Mouse (Mus musculus): Measurements from ENCODE around the gene Otop1. TPM values are rescaled to one million over a fixed set of nuclear protein-coding genes. Genes with fewer than 3 reads are reported as not detected.

The Otop1 gene
- polyA plus RNA-seq, 1 experiment from 2014 or later, result not detected

DNA sequence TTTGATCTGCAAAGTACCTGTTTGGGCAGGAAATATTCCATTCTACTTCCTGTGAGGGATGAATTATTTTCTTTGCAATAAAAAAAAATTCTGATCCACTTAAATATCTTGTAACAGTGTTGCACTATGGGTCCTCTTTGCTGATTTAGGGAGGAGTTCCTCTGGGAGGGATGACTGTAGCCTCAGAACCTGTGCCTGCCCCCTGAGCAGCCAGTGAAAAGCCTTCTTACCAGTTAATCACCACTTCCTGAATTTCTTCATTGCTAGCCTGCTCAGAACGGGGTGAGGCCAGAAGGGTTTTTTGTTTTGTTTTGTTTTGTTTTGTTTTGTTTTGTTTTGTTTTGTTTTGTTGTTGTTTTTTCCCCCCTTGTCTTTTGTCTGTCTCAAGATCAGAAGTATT lies 4.3 kb downstream of the Otop1 start:
- no peak for TF ChIP-seq EP300 (IDR thresholded peaks at IDR 0.05)
- TF ChIP-seq CTCF (IDR thresholded peaks at IDR 0.05), result no peak
- WGBS, result 32% methylated on average over 1 of the region's 1 CpGs

DNA sequence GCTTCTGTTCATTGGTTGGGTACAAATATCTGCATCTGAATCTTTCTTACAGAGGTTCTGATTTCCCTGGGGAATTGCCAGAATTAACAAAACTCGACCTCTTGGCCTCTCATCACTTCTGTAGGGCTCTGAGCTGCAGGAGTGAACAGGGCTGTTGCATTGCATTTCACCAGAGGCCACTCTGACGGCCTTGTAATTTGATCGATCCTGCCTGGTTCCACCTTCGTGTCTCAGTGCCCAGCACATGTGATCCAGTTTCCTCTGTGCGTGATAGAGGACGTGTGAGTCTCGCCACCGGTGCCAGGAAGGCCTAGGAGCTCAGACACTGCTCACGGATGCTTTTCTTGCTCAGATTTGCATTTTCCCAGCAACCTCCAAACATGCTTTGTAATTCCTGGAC lies 10.0 kb downstream of the Otop1 start:
- Histone ChIP-seq H3K36me3 (ENCODE audit: insufficient read depth, low read length) (no peaks in the 10 kb centered on the region), H3K4me3 (ENCODE audit: low read depth, low read length) (no peak overlapping the region), H3K4me2 (replicated peaks; ENCODE audit: low read depth, low read length) (no peak overlapping the region), H3K9me3 (ENCODE audit: low read length) (no peaks in the 10 kb centered on the region), H3K27me3 (replicated peaks; ENCODE audit: insufficient read depth, low read length) (no peaks in the 10 kb centered on the region), H3K4me1 (ENCODE audit: insufficient read depth, low read depth, low read length) (no peaks in the 10 kb centered on the region), H3K9ac (replicated peaks; ENCODE audit: low read depth) (no peak overlapping the region), H3K27ac (ENCODE audit: low read length) (no peak overlapping the region)
- no peak for ATAC-seq
- no peak for TF ChIP-seq CTCF (IDR thresholded peaks at IDR 0.05)
- no peak for TF ChIP-seq EP300 (IDR thresholded peaks at IDR 0.05)
- no peak for DNase-seq (ENCODE audit: low spot score)
- 50% methylated on average over 9 of the region's 9 CpGs for WGBS

More for the DNA sequence above, 4.3 kb downstream of the Otop1 start:
- DNase-seq (ENCODE audit: low spot score), result no peak
- ATAC-seq, result no peak
- Histone ChIP-seq H3K9ac (replicated peaks; ENCODE audit: low read depth) (no peak overlapping the region), H3K27me3 (replicated peaks; ENCODE audit: insufficient read depth, low read length) (peaks cover 20% of the 10 kb centered on the region), H3K9me3 (ENCODE audit: low read length) (no peaks in the 10 kb centered on the region), H3K4me2 (replicated peaks; ENCODE audit: low read depth, low read length) (no peak overlapping the region), H3K4me1 (ENCODE audit: insufficient read depth, low read depth, low read length) (no peaks in the 10 kb centered on the region), H3K27ac (ENCODE audit: low read length) (no peak overlapping the region), H3K36me3 (ENCODE audit: insufficient read depth, low read length) (no peaks in the 10 kb centered on the region), H3K4me3 (ENCODE audit: low read depth, low read length) (no peak overlapping the region)

DNA sequence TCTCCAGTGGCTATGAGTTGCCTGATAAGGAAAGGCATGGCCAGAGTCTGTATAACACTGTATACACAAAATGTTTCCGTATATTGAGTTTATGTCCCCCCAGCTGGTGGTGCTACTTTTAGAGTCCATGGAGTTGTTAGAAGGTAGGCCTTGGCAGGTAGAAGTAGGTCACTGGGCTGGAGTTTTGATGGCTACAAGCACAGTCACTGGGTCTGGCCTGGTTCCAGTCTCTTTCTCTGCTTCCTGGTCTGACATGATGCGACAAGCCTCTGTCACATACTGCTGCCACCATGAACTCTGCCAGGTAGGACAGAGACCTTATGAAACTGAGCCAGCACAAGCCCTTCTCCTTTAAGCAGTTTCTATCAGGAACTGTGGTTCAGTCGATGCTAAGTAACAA lies 12.7 kb downstream of the Otop1 start:
- Histone ChIP-seq H3K9ac (replicated peaks; ENCODE audit: low read depth) (no peak overlapping the region), H3K27me3 (replicated peaks; ENCODE audit: insufficient read depth, low read length) (no peaks in the 10 kb centered on the region), H3K4me1 (ENCODE audit: insufficient read depth, low read depth, low read length) (no peaks in the 10 kb centered on the region), H3K9me3 (ENCODE audit: low read length) (no peaks in the 10 kb centered on the region), H3K4me3 (ENCODE audit: low read depth, low read length) (no peak overlapping the region), H3K27ac (ENCODE audit: low read length) (no peak overlapping the region), H3K4me2 (replicated peaks; ENCODE audit: low read depth, low read length) (no peak overlapping the region), H3K36me3 (ENCODE audit: insufficient read depth, low read length) (no peaks in the 10 kb centered on the region)
- no peak for TF ChIP-seq EP300 (IDR thresholded peaks at IDR 0.05)
- TF ChIP-seq CTCF (IDR thresholded peaks at IDR 0.05), result no peak
- DNase-seq (ENCODE audit: low spot score) (no peak), ATAC-seq (no peak)
- WGBS, result 82% methylated on average over 3 of the region's 3 CpGs

DNA sequence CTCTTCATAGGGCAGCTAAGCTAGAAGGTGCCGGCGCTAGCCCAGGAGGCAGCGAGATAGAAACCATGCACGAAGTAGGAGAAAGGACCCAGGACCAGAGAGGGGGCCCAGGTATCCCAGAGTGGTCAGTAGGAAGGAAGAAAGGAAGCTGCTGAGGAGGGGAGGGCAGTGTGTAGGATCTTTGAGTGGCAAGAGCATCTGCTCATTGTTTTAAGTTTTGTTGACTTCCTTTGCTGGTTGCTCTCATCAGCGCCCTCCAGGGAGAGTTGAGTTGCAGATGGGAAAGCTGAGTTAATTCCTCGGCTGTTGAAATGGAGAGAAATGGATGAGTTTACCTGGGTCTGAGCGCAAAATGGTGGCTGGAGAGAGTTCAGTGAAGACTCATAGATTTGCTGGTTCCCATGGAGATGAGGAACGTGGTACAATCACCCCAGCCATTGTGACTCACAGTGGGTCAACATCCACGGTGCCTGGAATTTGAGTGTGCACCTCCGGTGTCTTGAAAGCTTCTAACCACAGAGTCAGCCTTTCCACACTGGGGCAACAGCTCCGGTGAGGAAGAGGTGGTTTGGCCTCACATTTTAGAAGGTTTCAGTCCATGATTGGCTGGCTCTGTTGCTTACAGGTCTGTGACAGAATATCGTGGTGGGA lies 26.1 kb downstream of the Otop1 start:
- H3K4me3 ChIP-seq (ENCODE audit: low read depth, low read length), result no peak overlapping the region
- DNase-seq (ENCODE audit: low spot score), result no peak
- H3K9ac ChIP-seq (replicated peaks; ENCODE audit: low read depth), result no peak overlapping the region
- no peak overlapping the region for H3K4me2 ChIP-seq (replicated peaks; ENCODE audit: low read depth, low read length)
- no peaks in the 10 kb centered on the region for H3K9me3 ChIP-seq (ENCODE audit: low read length)
- H3K4me1 ChIP-seq (ENCODE audit: insufficient read depth, low read depth, low read length), result no peaks in the 10 kb centered on the region
- no peak overlapping the region for H3K27ac ChIP-seq (ENCODE audit: low read length)
- ATAC-seq, result no peak
- H3K36me3 ChIP-seq (ENCODE audit: insufficient read depth, low read length), result no peaks in the 10 kb centered on the region
- H3K27me3 ChIP-seq (replicated peaks; ENCODE audit: insufficient read depth, low read length), result no peaks in the 10 kb centered on the region
- WGBS, result 86% methylated on average over 12 of the region's 12 CpGs
- TF ChIP-seq CTCF (IDR thresholded peaks at IDR 0.05) (no peak), EP300 (IDR thresholded peaks at IDR 0.05) (no peak)

DNA sequence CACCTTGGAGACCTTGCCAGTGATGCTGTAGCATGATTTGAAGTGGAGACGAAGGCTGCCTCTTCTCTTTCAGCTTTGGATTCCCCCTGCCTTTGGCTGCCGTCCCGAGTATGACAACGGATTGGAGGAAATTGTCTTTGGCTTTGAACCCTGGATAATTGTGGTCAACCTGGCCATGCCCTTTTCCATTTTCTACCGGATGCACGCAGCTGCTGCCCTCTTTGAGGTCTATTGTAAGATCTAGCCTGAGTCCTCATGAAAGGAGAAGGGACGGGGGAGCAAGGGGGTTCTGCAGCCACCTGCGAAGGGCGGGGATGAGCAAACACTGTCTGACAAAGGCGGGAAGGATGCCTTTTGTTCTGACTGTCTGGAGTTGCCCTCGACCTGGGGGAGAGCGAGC lies 26.9 kb downstream of the Otop1 start:
- H3K36me3 ChIP-seq (ENCODE audit: insufficient read depth, low read length), result no peaks in the 10 kb centered on the region
- 43% methylated on average over 12 of the region's 12 CpGs for WGBS
- ATAC-seq, result no peak

DNA sequence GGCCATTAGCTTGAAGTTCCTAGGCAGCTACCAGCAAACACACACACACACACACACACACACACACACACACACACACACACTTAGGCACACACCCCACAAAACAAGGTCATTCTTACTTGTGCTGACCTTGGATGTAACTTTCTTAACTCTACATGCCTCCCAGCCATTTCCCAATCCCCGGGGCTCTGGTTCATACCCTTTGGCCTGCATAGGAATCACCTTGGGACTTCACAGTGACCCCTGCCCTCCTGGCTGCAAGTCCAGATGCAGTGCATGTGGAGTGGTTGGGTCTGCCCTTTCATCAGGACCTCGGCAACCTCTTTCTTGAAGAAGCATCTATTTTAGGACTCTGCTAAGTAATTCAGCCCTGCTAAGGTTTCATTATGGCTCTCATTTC lies 29.5 kb downstream of the Otop1 start:
- Histone ChIP-seq H3K4me1 (ENCODE audit: insufficient read depth, low read depth, low read length) (no peaks in the 10 kb centered on the region), H3K4me3 (ENCODE audit: low read depth, low read length) (no peak overlapping the region), H3K27me3 (replicated peaks; ENCODE audit: insufficient read depth, low read length) (no peaks in the 10 kb centered on the region), H3K9ac (replicated peaks; ENCODE audit: low read depth) (no peak overlapping the region), H3K9me3 (ENCODE audit: low read length) (no peaks in the 10 kb centered on the region), H3K27ac (ENCODE audit: low read length) (no peak overlapping the region), H3K4me2 (replicated peaks; ENCODE audit: low read depth, low read length) (no peak overlapping the region), H3K36me3 (ENCODE audit: insufficient read depth, low read length) (no peaks in the 10 kb centered on the region)
- 62% methylated on average over 2 of the region's 2 CpGs for WGBS
- no peak for TF ChIP-seq EP300 (IDR thresholded peaks at IDR 0.05)
- no peak for TF ChIP-seq CTCF (IDR thresholded peaks at IDR 0.05)
- ATAC-seq (no peak), DNase-seq (ENCODE audit: low spot score) (no peak)

More for the DNA sequence above, 26.9 kb downstream of the Otop1 start:
- Histone ChIP-seq H3K4me3 (ENCODE audit: low read depth, low read length) (no peak overlapping the region), H3K4me2 (replicated peaks; ENCODE audit: low read depth, low read length) (no peak overlapping the region), H3K9ac (replicated peaks; ENCODE audit: low read depth) (no peak overlapping the region), H3K4me1 (ENCODE audit: insufficient read depth, low read depth, low read length) (no peaks in the 10 kb centered on the region), H3K27me3 (replicated peaks; ENCODE audit: insufficient read depth, low read length) (no peaks in the 10 kb centered on the region), H3K27ac (ENCODE audit: low read length) (no peak overlapping the region), H3K9me3 (ENCODE audit: low read length) (no peaks in the 10 kb centered on the region)
- no peak for TF ChIP-seq EP300 (IDR thresholded peaks at IDR 0.05)
- TF ChIP-seq CTCF (IDR thresholded peaks at IDR 0.05), result no peak
- DNase-seq (ENCODE audit: low spot score), result no peak
